ENCODE assay signal across 8 mouse cellular contexts in the genomic region with DNA sequence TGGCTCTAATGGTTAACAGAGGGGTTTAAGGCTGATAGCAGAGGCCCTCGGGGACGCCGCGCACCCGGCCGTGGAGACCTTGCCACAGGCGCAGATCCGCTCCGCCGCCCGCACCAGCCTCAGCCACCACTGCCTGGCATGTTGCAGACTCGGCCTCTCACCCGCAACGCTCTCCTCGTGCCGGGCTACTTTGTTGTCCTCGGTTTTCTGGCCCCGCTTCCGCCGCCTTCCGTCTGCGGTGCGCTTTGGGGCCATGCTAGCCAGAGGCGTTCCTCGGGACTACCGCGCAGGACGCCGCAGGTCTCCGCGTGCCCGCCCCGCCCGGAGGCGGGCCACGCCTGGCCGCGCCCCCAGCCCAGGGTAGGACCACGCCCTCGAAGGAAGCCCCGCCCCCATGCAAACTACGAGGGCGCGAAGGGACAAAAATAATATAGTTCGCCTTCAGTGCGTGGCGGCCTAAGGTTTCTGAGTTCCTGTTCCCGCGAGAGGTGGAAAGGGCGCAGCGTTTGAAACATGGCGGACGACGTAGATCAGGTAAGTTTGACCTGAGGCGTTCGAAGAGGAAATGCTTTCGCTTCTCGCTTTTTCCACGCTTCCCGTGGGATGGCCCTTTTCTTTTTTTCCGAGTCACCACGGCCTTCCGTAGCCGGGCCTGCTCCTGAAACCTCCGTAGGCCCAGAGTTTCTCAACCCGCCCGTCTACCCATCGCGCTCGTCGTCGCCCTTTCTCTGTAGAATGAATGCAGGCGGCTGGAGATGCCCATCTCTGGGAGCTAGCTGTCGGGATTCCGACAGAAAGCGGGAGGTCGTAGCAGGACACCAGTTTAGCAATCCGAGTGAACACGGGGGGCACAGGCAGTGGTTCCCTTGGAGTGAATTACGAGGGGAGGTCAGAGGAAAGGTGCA. TPM values are rescaled to one million over a fixed set of nuclear protein-coding genes. Genes with fewer than 3 reads are reported as not detected.
DNase-seq lines count a peak whose midpoint lies in the region; ATAC-seq and TF ChIP-seq lines count a peak whose summit lies in the region.

A gene (minus strand): TSS at position 344 of the 905 bp plus-strand sequence.
A gene (plus strand): TSS at position 384 of the 905 bp plus-strand sequence.

- peak; percentile 97 for ATAC-seq in heart, embryonic 11.5 days (replicated peaks; ENCODE audit: insufficient number of reproducible peaks, low FRiP score, low TSS enrichment)
- ATAC-seq in kidney, embryonic 16.5 days (ENCODE audit: low FRiP score, low TSS enrichment): peak; percentile 99

- peak; percentile 78 for TF ChIP-seq POLR2A in brain, embryonic 14.5 days (IDR thresholded peaks at IDR 0.05; ENCODE audit: borderline replicate concordance, extremely low read depth, insufficient read depth, insufficient read length, poor library complexity, severe bottlenecking)
- peak; percentile 79 for TF ChIP-seq POLR2A in liver, adult 2 months (IDR thresholded peaks at IDR 0.05; ENCODE audit: extremely low read depth, insufficient read depth, low read length)
- TF ChIP-seq POLR2A in myocyte (IDR thresholded peaks at IDR 0.05; ENCODE audit: insufficient read length, low read depth): peak; percentile 75

- DNase-seq in brain, embryonic 14.5 days (ENCODE audit: low read depth): peak; percentile 99
- DNase-seq in liver, adult 2 months (ENCODE audit: extremely low read depth, low read depth, low spot score): peak; percentile 84
- peak; percentile 98 for DNase-seq in splenic B cell, adult 2 months (ENCODE audit: low read depth, low spot score)

- H3K79me2 ChIP-seq in C2C12 (ENCODE audit: control insufficient read depth, insufficient read depth): peaks cover 58% of the 10 kb centered on the region
- H3K79me2 ChIP-seq in liver, adult 2 months (ENCODE audit: control insufficient read depth, insufficient read depth, low read length): no peaks in the 10 kb centered on the region; the same call in 1 of the 2 replicates
- peaks cover 24% of the 10 kb centered on the region for H3K79me2 ChIP-seq in myocyte (ENCODE audit: control insufficient read depth, insufficient read depth)

- under 1% methylated on average over 80 of the region's 80 CpGs for WGBS in heart, embryonic 11.5 days (ENCODE audit: insufficient replicate concordance)
- under 1% methylated on average over 80 of the region's 80 CpGs for WGBS in kidney, embryonic 16.5 days
- WGBS in liver, adult 2 months: under 1% methylated on average over 80 of the region's 80 CpGs

- H3K27me3 ChIP-seq in C2C12 (ENCODE audit: control insufficient read depth, insufficient read depth, insufficient read length) (no peaks in the 10 kb centered on the region), myocyte (ENCODE audit: control insufficient read depth, insufficient read depth, insufficient read length) (no peaks in the 10 kb centered on the region)
- peaks cover 9% of the 10 kb centered on the region for H3K27me3 ChIP-seq in erythroblast, embryonic 14.5 days (ENCODE audit: control insufficient read depth)
- H3K27me3 ChIP-seq in heart, embryonic 11.5 days (ENCODE audit: control insufficient read depth, insufficient read depth, low read length): no peaks in the 10 kb centered on the region
- no peaks in the 10 kb centered on the region for H3K27me3 ChIP-seq in kidney, embryonic 16.5 days (ENCODE audit: insufficient read depth, low read length)
- H3K27me3 ChIP-seq in liver, adult 2 months (ENCODE audit: control insufficient read depth, insufficient read depth, low read length): no peaks in the 10 kb centered on the region
- H3K27me3 ChIP-seq in splenic B cell, adult 2 months (ENCODE audit: control insufficient read depth, insufficient read depth, low read length, poor library complexity, severe bottlenecking): no peaks in the 10 kb centered on the region

- peak within 1 kb of the TSS; percentile 100 for H3ac ChIP-seq in C2C12 (ENCODE audit: control insufficient read depth, insufficient read length, low read depth)
- peak within 1 kb of the TSS; percentile 25 for H3ac ChIP-seq in myocyte (ENCODE audit: control insufficient read depth, insufficient read length)

- no peak for TF ChIP-seq CTCF in C2C12 (IDR thresholded peaks at IDR 0.05; ENCODE audit: control insufficient read depth, insufficient read depth, insufficient read length)
- TF ChIP-seq CTCF in brain, embryonic 14.5 days (IDR thresholded peaks at IDR 0.05; ENCODE audit: borderline replicate concordance, extremely low read depth, insufficient read depth, insufficient read length): no peak
- 0 out of 2 replicates have a peak, but pooled peaks have one; percentile 1 for TF ChIP-seq CTCF in liver, adult 2 months (IDR thresholded peaks at IDR 0.05; ENCODE audit: low read depth, low read length)

- H3K4me3 ChIP-seq in C2C12 (ENCODE audit: insufficient read depth, poor library complexity, severe bottlenecking) (peak within 1 kb of the TSS; percentile 95), myocyte (peak within 1 kb of the TSS; percentile 88)
- peak within 1 kb of the TSS; percentile 81 for H3K4me3 ChIP-seq in erythroblast, embryonic 14.5 days (replicated peaks)
- H3K4me3 ChIP-seq in heart, embryonic 11.5 days (ENCODE audit: low read depth, low read length): peak within 1 kb of the TSS; percentile 80
- peak within 1 kb of the TSS; percentile 66 for H3K4me3 ChIP-seq in kidney, embryonic 16.5 days (ENCODE audit: low read length)
- H3K4me3 ChIP-seq in liver, adult 2 months (ENCODE audit: insufficient read depth, low read depth, low read length): peak within 1 kb of the TSS; percentile 71

- peak within 1 kb of the TSS; percentile 64; the same call in 1 of the 2 replicates for H3K27ac ChIP-seq in heart, embryonic 11.5 days (ENCODE audit: low read depth, low read length)
- peak within 1 kb of the TSS; percentile 80 for H3K27ac ChIP-seq in kidney, embryonic 16.5 days (ENCODE audit: low read length)
- H3K27ac ChIP-seq in liver, adult 2 months (replicated peaks; ENCODE audit: insufficient read depth, low read depth, low read length): peak within 1 kb of the TSS; percentile 40

- H3K9ac ChIP-seq in heart, embryonic 11.5 days (ENCODE audit: low read depth, low read length): peak within 1 kb of the TSS; percentile 95
- peak within 1 kb of the TSS; percentile 82 for H3K9ac ChIP-seq in kidney, embryonic 16.5 days (replicated peaks; ENCODE audit: low read length)
- H3K9ac ChIP-seq in liver, adult 2 months (ENCODE audit: low read depth, low read length): peak within 1 kb of the TSS; percentile 75

- peak within 1 kb of the TSS; percentile 90 for H3K4me2 ChIP-seq in heart, embryonic 11.5 days
- H3K4me2 ChIP-seq in kidney, embryonic 16.5 days (replicated peaks; ENCODE audit: low read depth, low read length): peak within 1 kb of the TSS; percentile 77
- H3K4me2 ChIP-seq in myocyte (ENCODE audit: low read depth): peak within 1 kb of the TSS; percentile 96

- H3K36me3 ChIP-seq in C2C12 (ENCODE audit: control insufficient read depth, insufficient read depth) (peaks cover 37% of the 10 kb centered on the region), myocyte (ENCODE audit: control insufficient read depth, insufficient read depth) (peaks cover 15% of the 10 kb centered on the region)
- peaks cover 41% of the 10 kb centered on the region for H3K36me3 ChIP-seq in erythroblast, embryonic 14.5 days (ENCODE audit: control insufficient read depth)
- peaks cover 18% of the 10 kb centered on the region for H3K36me3 ChIP-seq in heart, embryonic 11.5 days (ENCODE audit: control insufficient read depth, insufficient read depth, low read length)
- peaks cover 32% of the 10 kb centered on the region for H3K36me3 ChIP-seq in kidney, embryonic 16.5 days (ENCODE audit: insufficient read depth, low read length)
- H3K36me3 ChIP-seq in liver, adult 2 months (ENCODE audit: control insufficient read depth, insufficient read depth, low read length): peaks cover 13% of the 10 kb centered on the region; the same call in 1 of the 2 replicates
- no peaks in the 10 kb centered on the region; the same call in 1 of the 2 replicates for H3K36me3 ChIP-seq in splenic B cell, adult 2 months (ENCODE audit: control insufficient read depth, insufficient read depth, low read length, poor library complexity, severe bottlenecking)

- H3K9me3 ChIP-seq in erythroblast, embryonic 14.5 days (ENCODE audit: control insufficient read depth, low read length): no peaks in the 10 kb centered on the region
- no peaks in the 10 kb centered on the region for H3K9me3 ChIP-seq in heart, embryonic 11.5 days (replicated peaks; ENCODE audit: control insufficient read depth, low read length)
- no peaks in the 10 kb centered on the region for H3K9me3 ChIP-seq in kidney, embryonic 16.5 days (ENCODE audit: low read length)

- H3K4me1 ChIP-seq in erythroblast, embryonic 14.5 days (ENCODE audit: control insufficient read depth): peaks cover 34% of the 10 kb centered on the region
- peaks cover 20% of the 10 kb centered on the region for H3K4me1 ChIP-seq in heart, embryonic 11.5 days (ENCODE audit: control insufficient read depth, insufficient read depth, low read length)
- H3K4me1 ChIP-seq in kidney, embryonic 16.5 days (ENCODE audit: insufficient read depth, low read length): peaks cover 28% of the 10 kb centered on the region
- H3K4me1 ChIP-seq in liver, adult 2 months (ENCODE audit: control insufficient read depth, insufficient read depth, low read length): peaks cover 7% of the 10 kb centered on the region

- H3K79me3 ChIP-seq in C2C12 (ENCODE audit: low read depth): peaks cover 18% of the 10 kb centered on the region

TF ChIP-seq in C2C12, 6 proteins besides CTCF, POLR2A, EP300 and RAD21 (continues in another document):
- TF ChIP-seq MYOG (IDR thresholded peaks at IDR 0.05; ENCODE audit: control insufficient read depth, extremely low read depth, insufficient read length): no peak

TF ChIP-seq in myocyte, 11 proteins besides CTCF, POLR2A, EP300 and RAD21 (continues in another document):
- peak; percentile 56 for TF ChIP-seq SRF (IDR thresholded peaks at IDR 0.05; ENCODE audit: control insufficient read depth, insufficient read length, low read depth)

RNA-seq across cellular contexts. Expression of the first gene that starts in this region (rescaled TPM):
- polyA plus RNA-seq in C2C12 (2012; fragmentation: generic; extraction: Trizol) (4.5 TPM), myocyte (2012; fragmentation: generic; extraction: Trizol) (7.4 TPM)
- polyA plus RNA-seq in brain, embryonic 14.5 days (2012; rRNA removed): 13.9 and 17.3 TPM in 2 replicates
- polyA plus RNA-seq in erythroblast, embryonic 14.5 days (2012): 0.07 and 0.10 TPM in 2 replicates
- 9.4 and 10.6 TPM in 2 replicates for polyA plus RNA-seq in heart, embryonic 11.5 days (2014; fragmentation: Nextera tagmentation; extraction: Ambion mirVana)
- polyA plus RNA-seq in kidney, embryonic 16.5 days (2015; fragmentation: Nextera tagmentation; extraction: Ambion mirVana): 28.9 and 30.3 TPM in 2 replicates
- 12.4 and 12.6 TPM in 2 replicates for total RNA-seq in liver, adult 2 months (2014; rRNA removed)
- 4.5 and 5.6 TPM in 2 replicates for polyA plus RNA-seq in liver, adult 2 months (2012; rRNA removed)

RNA-seq across cellular contexts. Expression of the second gene that starts in this region (rescaled TPM):
- polyA plus RNA-seq in C2C12 (2012; fragmentation: generic; extraction: Trizol) (207 TPM), myocyte (2012; fragmentation: generic; extraction: Trizol) (69.5 TPM)
- polyA plus RNA-seq in brain, embryonic 14.5 days (2012; rRNA removed): 87.3 and 117 TPM in 2 replicates
- 0.51 and 0.64 TPM in 2 replicates for polyA plus RNA-seq in erythroblast, embryonic 14.5 days (2012)
- polyA plus RNA-seq in heart, embryonic 11.5 days (2014; fragmentation: Nextera tagmentation; extraction: Ambion mirVana): 196 and 209 TPM in 2 replicates
- polyA plus RNA-seq in kidney, embryonic 16.5 days (2015; fragmentation: Nextera tagmentation; extraction: Ambion mirVana): 251 and 258 TPM in 2 replicates
- 11.5 and 19.6 TPM in 2 replicates for total RNA-seq in liver, adult 2 months (2014; rRNA removed)
- polyA plus RNA-seq in liver, adult 2 months (2012; rRNA removed): 3.2 and 3.5 TPM in 2 replicates

Comparison
In these comparisons a context has a peak if more than half of its experiments do, and no peak if none do; other contexts are left out.
1. Peak in every context shown above with its lines: DNase-seq, ATAC-seq, H3K4me3 ChIP-seq and H3K27ac ChIP-seq.
2. RNA of the second gene that starts in this region (polyA plus RNA-seq): 251 to 258 TPM in kidney, embryonic 16.5 days, 196 to 209 TPM in heart, embryonic 11.5 days, 207 TPM in C2C12 (single experiment), 87.3 to 117 TPM in brain, embryonic 14.5 days and 69.5 TPM in myocyte (single experiment); 3.2 to 3.5 TPM in liver, adult 2 months and 0.51 to 0.64 TPM in erythroblast, embryonic 14.5 days; every median in the first group is over 10 times any median in the second.